Mouse (Mus musculus): ENCODE results near the gene Ccdc93. TPM values are rescaled to one million over a fixed set of nuclear protein-coding genes. Genes with fewer than 3 reads are reported as not detected.

The Ccdc93 gene
- total RNA-seq, 4 experiments from 2014 or later: 24.2 to 38.3 (median 30.3) TPM

DNA sequence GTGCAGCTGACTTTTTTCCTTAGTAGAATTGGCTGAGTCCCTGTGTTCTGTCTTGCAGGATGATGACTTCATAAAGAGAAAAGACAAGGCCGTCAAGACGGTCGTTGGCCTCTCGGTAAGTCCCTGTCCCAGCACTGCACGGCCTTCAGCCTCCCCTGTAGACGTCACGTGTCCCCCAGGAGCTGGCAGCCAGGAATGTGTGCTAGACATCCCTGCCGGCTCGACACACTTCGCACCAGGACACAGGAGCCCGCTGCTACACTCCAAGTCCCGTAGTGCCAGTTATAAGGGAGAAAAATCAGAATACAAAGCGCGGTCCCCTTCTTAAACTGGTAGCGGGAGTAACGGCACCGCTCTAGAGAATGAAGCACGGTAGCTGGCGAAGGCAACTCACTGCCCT, 17.3 kb downstream of the Ccdc93 start:
- DNase-seq: peak; percentile 40

- no peak for DNase-seq
These were observed 20.2 kb downstream of the Ccdc93 start for GRCm38 (mm10) chr1:121451009-121451408.

- no peak for DNase-seq
These were observed 21.6 kb downstream of the Ccdc93 start for GRCm38 (mm10) chr1:121452498-121452897.

- no peak for DNase-seq
These were observed 22.2 kb downstream of the Ccdc93 start for GRCm38 (mm10) chr1:121453053-121453452.

DNA sequence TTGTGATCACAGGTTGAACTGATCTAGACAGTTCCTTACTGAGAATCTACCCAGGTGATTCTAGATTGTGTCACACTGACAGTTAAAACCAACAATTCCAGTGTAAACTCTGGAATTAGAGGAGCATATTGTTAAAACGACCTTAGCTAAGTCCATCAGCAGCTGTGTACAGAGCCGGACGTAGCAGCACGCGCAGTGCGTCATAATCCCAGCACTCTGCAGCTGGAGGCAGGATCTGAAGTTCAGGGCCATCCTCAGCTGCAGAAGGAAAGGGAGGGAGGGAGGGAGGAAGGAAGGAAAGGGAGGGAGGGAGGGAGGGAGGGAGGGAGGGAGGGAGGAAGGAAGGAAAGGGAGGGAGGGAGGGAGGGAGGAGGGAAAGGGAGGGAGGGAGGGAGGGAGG, 24.1 kb downstream of the Ccdc93 start:
- peak; percentile 32 for DNase-seq

DNA sequence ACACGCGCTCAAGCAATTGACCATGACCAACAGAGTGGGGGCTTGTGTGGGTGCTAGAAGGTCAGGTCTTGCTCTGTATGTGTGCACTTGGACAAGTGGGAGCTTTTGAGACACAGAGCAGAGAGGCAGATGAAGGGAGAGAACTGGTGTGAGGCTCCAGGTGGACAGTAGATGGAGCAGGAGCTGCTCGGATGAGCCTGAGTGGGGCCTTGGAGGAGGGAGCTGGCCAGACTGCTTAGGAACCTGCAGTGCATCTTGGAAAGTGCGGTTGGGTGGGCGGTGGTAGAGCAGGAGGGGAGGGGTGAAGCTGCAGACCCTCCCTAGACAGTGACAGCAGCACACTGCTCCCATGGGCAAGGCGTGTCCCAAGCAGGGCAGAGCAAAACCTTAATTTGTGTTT, 29.2 kb downstream of the Ccdc93 start:
- DNase-seq: no peak

- no peak for DNase-seq
These were observed 31.0 kb downstream of the Ccdc93 start for GRCm38 (mm10) chr1:121461895-121462294.

DNA sequence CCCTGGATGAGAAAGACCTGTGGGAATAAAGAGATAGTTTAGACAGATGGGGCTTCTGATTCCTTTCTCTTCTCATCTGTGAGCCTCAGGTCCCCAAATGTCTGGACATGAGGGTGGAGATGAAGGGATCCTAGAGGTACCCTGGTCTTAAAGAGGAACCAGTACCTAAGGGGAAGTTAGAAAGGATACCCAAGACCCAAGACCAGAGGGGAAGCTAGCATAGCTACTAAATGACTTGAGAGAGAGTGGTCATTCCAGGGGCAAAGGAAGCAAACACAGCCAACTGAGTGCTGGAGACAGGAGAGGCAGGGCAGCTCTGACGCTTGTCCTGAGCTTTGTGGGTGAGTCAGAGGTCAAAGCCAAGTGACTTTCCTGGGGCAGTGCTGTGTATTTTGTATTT, 31.8 kb downstream of the Ccdc93 start:
- no peak for DNase-seq

DNA sequence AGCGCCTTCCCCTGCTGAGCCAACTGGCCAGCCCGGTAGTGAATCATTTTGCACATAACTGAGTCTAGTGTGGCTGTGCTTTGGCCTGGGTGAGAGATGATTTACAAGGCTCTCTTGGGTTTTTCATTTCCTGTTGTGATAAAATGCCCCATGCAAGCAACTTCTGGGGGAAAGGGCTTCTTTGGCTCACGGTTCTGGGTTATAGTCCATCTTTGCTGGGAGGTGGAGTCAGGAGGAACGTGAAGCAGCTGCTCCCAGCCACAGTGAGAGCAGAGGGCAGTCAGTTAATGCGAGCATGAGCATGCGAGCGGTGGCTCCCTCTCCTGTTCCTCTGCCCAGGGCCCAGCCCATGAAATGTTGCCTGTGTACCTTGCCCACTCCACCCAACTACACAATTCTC, 33.0 kb downstream of the Ccdc93 start:
- no peak for DNase-seq

DNA sequence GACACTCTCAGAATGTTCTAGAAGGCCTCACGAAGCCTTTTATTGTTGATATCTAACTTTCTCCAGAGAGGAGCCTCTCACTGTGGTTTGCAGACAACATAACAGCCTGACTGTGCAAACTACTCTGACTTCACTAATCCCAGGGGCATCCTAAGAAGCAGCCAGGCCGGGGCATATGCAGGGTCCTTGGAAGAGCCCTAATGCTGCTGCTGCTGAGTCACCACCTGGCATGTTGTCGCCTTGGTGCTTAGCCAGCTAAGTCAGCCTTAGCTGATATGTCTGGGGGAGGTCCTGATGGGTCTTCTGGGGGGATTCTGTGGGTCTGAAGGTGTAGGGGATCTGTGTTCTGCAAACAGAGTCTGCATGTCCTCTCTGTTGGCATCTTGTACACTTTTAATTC, 35.4 kb downstream of the Ccdc93 start:
- DNase-seq: peak; percentile 38

GRCm38 (mm10) chr1:121468271-121468670, 37.4 kb downstream of the Ccdc93 start:
- DNase-seq: no peak

- no peak for DNase-seq
These were observed 40.7 kb downstream of the Ccdc93 start for GRCm38 (mm10) chr1:121471503-121471902.

GRCm38 (mm10) chr1:121477716-121478115, 46.9 kb downstream of the Ccdc93 start:
- no peak for DNase-seq

GRCm38 (mm10) chr1:121478284-121478980, 47.6 kb downstream of the Ccdc93 start:
- no peak for DNase-seq

- no peak for DNase-seq
These were observed 48.6 kb downstream of the Ccdc93 start for GRCm38 (mm10) chr1:121479403-121479802.

DNA sequence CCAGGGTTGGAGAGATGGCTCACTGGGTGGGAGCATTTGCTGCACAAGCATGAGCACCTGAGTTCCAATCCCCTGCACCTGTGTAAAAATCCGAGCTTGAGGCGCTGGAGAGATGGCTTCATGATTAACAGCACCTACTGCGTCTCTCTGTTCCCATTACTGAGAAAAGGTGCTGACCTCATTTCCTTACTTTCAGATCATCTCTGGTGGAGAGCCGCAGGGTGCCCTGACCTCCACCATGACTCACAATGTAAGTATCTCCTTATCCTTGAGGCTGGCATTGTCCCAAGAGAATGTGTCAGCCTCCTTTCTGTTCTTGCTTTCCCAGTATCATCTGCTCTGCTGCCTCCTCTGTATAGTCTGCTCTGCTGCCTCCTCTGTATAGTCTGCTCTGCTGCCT, 52.2 kb downstream of the Ccdc93 start:
- peak; percentile 67 for DNase-seq

DNA sequence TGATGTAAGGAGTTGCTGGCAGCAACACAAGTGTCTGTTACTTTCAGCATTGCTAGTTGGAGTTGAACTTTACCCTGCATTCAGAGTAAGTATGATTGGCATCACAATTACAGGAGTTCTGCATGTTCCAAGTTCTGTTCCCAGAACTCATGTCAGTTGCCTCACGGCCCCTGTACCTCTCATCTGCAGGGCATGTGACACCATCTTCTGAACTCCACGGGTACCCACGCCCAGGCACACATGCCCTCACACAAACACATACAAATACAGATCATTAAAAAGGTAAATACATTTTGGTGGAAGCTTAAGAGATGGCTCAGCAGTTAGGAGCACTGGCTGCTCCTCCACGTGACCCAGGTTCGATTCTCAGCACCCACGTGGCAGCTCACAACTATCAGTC, 56.0 kb downstream of the Ccdc93 start:
- no peak for DNase-seq

DNA sequence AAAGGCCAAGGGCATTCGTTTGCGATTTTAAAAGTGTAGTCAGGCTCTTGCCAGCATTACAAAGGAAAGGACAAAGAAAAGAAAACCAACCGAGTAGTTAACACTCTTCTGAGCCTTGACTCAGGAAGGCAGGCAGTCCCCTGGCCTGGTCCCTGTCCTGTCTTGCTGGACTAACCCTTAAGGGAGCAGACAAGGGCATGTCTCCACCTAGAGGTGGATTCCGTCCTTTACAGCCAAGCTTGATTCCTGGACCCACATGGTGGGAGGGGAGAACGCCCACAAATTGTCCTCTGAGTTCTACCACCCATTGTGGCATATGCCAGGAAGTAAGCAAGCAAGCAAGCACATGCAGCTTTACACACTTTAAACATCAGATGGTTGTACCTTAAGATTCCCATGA, 59.4 kb downstream of the Ccdc93 start:
- peak; percentile 29 for DNase-seq

GRCm38 (mm10) chr1:121497093-121497492, 66.2 kb downstream of the Ccdc93 start:
- DNase-seq: no peak

- no peak for DNase-seq
These were observed 77.9 kb downstream of the Ccdc93 start for GRCm38 (mm10) chr1:121508729-121509128.

GRCm38 (mm10) chr1:121510420-121511140, 79.7 kb downstream of the Ccdc93 start:
- no peak for DNase-seq

- DNase-seq: no peak
These were observed 80.3 kb downstream of the Ccdc93 start for GRCm38 (mm10) chr1:121511186-121511585.

DNA sequence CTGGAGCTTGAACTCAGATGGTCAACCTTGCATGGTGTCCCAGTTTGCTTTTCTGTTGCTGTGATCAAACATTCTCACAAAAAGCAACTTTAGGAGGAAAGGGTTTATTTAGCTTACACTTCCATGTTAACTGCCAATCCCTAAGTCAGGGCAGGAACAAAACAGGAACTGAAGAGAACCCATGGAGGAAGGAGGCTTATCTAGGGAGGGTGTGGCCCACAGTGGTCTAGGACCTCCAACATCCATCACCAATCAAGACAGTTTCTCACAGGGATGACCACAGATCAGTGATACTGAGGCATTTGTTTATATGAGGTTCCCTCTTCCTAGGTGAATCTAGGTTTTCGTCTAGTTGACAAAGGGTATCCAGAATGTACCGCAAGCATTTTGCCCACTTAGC, 81.1 kb downstream of the Ccdc93 start:
- DNase-seq: no peak

GRCm38 (mm10) chr1:121518609-121519008, 87.8 kb downstream of the Ccdc93 start:
- DNase-seq: no peak
